Mouse (Mus musculus) heart, embryonic 16.5 days (tissue): ENCODE measurements at regions not wholly inside any gene's neighbourhood (a gene's known extent, or its start where the extent isn't known, plus 50 kb on each side); places are given as distances from the start of the nearest gene placed in this dataset.

ENCODE experiments used
- ATAC-seq: fragments of 200-750 bp; cut with Nextera tagmentation; replicated peaks from 2 replicates; pipeline ENCODE4 v1.8.0; 2017; ENCODE audit warnings: moderate number of reproducible peaks; ENCODE audit not compliant: insufficient read depth, low FRiP score; ENCODE audit errors: extremely low read depth
- H3K27ac ChIP-seq: fragments of 300-500 bp; sonication (generic); 2 replicates; pipeline ENCODE4 v1.5.1; 2014; ENCODE audit warnings: mild to moderate bottlenecking, low read length, control low read depth, moderate library complexity
- H3K27me3 ChIP-seq: fragments of 300-500 bp; sonication (generic); 2 replicates; pipeline ENCODE4 v1.6.1; 2014; ENCODE audit warnings: low read length, mixed read lengths; ENCODE audit not compliant: control insufficient read depth, insufficient read depth
- H3K36me3 ChIP-seq: fragments of 300-500 bp; sonication (generic); 2 replicates; pipeline ENCODE4 v1.6.1; 2014; ENCODE audit not compliant: control insufficient read depth, insufficient read depth
- H3K4me1 ChIP-seq: fragments of 300-500 bp; sonication (generic); 2 replicates; pipeline ENCODE4 v1.6.1; 2014; ENCODE audit warnings: low read length, mixed read lengths; ENCODE audit not compliant: control insufficient read depth, insufficient read depth
- H3K4me2 ChIP-seq: fragments of 300-500 bp; sonication (generic); 2 replicates; pipeline ENCODE4 v1.6.1; 2014; ENCODE audit warnings: low read depth, mild to moderate bottlenecking, control low read depth, low read length
- H3K4me3 ChIP-seq: fragments of 300-500 bp; sonication (generic); 2 replicates; pipeline ENCODE4 v1.5.1; 2014; ENCODE audit warnings: mild to moderate bottlenecking, control low read depth, low read length
- H3K9ac ChIP-seq: fragments of 300-500 bp; sonication (generic); 2 replicates; pipeline ENCODE4 v1.6.1; 2014; ENCODE audit warnings: low read length, control low read depth
- H3K9me3 ChIP-seq: fragments of 300-500 bp; sonication (generic); replicated peaks from 2 replicates; pipeline ENCODE4 v1.6.1; 2016; ENCODE audit warnings: low read length; ENCODE audit not compliant: control insufficient read depth
- WGBS: fragments of 180-500 bp; shearing (Covaris S2); extraction: QIAGEN DNeasy Blood & Tissue Kit; methylation state at CpG from one replicate; pipeline ENCODE4 v1.1.7; 2014; 5-methylcytosine and 5-hydroxymethylcytosine counted together

DNA sequence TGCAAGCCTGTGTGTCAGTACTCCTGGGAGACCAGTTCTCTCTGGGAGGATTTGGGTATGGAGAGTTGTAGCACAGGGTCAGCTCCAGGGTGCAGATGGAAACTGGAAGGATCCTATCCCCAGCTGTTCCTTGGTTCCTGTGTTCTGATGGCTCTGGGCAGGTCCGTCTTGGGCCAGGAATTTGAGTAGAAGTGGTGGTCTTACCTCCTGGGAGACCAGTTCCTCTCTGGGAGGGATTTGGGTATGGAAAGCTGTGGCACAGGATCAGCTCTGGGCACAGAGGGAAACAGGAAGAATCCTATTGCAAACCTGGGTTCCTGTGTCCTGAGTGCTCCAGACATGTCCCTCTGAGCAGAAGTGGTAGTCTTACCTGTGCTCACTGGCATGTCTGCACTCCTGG, 314.5 kb downstream of the Wdr11 start:
- H3K27ac ChIP-seq = no peak overlapping the region
- no peak for ATAC-seq
- WGBS = 52% methylated on average over 1 of the region's 1 CpGs

DNA sequence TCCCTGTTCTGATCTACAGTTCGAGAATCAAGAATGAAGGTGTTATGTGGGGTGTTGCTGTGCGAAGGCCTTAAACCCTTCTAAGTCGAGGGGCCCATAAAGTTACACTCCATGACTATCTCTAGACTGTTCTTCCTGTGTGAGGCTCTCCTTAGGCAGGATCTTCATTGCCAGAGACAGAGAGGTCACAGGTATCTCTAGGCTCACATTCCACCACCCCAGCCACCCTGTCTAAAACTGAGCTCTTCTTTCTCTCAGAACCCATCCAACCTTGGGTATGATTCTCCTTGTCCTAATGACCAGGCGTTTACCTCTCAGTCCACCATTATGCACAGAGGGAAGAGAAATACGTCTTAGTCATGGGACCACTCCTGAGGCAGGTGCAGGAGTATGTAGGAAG, 317.2 kb downstream of the Wdr11 start:
- H3K9ac ChIP-seq = no peak overlapping the region
- no peaks in the 10 kb centered on the region for H3K4me1 ChIP-seq

More for the DNA sequence above, 314.5 kb downstream of the Wdr11 start:
- H3K9ac ChIP-seq = no peak overlapping the region
- H3K36me3 ChIP-seq = no peaks in the 10 kb centered on the region
- no peak overlapping the region for H3K4me3 ChIP-seq
- H3K4me2 ChIP-seq = no peak overlapping the region
- no peaks in the 10 kb centered on the region for H3K4me1 ChIP-seq
- no peaks in the 10 kb centered on the region for H3K27me3 ChIP-seq
- H3K9me3 ChIP-seq = no peaks in the 10 kb centered on the region

DNA sequence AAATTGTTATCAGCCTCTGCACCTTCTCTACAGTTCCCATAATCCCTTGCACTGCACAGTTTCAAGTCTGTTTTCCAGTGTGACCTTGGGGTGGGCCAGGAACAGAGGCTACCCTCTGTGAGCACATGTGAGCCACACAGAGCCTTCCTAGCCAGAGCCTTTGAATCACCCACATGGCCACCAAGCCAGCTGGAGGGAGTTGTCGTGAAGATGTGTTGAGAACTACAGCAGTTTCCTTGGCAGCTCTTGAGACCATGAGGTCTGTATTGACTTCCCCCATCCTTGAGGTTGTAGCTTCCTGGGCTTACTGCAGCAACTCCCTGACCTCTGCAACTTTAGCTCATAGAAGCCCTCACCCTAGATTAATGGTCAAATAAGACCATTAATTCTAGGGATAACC, 318.1 kb downstream of the Wdr11 start:
- H3K4me1 ChIP-seq = no peaks in the 10 kb centered on the region
- WGBS = 58% methylated on average over 1 of the region's 1 CpGs
- no peak overlapping the region for H3K9ac ChIP-seq
- H3K4me3 ChIP-seq = no peak overlapping the region
- no peak for ATAC-seq
- no peak overlapping the region for H3K27ac ChIP-seq
- no peaks in the 10 kb centered on the region for H3K9me3 ChIP-seq
- no peaks in the 10 kb centered on the region for H3K27me3 ChIP-seq
- H3K4me2 ChIP-seq = no peak overlapping the region
- no peaks in the 10 kb centered on the region for H3K36me3 ChIP-seq

More for the DNA sequence above, 317.2 kb downstream of the Wdr11 start:
- Histone ChIP-seq H3K9me3 (no peaks in the 10 kb centered on the region), H3K4me3 (no peak overlapping the region), H3K27me3 (no peaks in the 10 kb centered on the region), H3K4me2 (no peak overlapping the region), H3K27ac (no peak overlapping the region), H3K36me3 (no peaks in the 10 kb centered on the region)
- WGBS = 87% methylated on average over 5 of the region's 5 CpGs
- no peak for ATAC-seq

DNA sequence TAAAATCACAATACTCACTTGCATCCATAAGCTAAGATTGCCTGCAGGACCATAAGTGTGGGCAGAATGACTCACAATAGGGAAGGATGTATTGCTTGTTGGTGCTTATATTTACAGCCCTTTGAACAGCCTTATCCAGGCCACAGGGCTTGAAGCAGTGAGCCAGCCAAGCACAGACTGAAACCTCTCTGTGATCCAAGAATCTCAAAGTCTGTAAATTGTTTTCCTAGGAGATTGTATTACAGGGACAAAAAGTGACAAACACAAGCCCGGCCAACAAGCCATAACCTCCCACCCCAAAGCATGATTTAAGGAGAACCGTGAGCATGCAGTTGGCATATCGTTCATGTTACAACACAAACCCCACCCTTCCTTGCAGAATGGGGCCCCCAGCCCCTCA, 319.2 kb downstream of the Wdr11 start:
- Histone ChIP-seq H3K27ac (peak overlapping the region; percentile 13; the same call in 1 of the 2 replicates), H3K4me2 (no peak overlapping the region), H3K4me3 (no peak overlapping the region), H3K4me1 (no peaks in the 10 kb centered on the region), H3K9ac (no peak overlapping the region), H3K27me3 (no peaks in the 10 kb centered on the region), H3K9me3 (no peaks in the 10 kb centered on the region), H3K36me3 (no peaks in the 10 kb centered on the region)
- 65% methylated on average over 3 of the region's 3 CpGs for WGBS
- ATAC-seq = no peak

DNA sequence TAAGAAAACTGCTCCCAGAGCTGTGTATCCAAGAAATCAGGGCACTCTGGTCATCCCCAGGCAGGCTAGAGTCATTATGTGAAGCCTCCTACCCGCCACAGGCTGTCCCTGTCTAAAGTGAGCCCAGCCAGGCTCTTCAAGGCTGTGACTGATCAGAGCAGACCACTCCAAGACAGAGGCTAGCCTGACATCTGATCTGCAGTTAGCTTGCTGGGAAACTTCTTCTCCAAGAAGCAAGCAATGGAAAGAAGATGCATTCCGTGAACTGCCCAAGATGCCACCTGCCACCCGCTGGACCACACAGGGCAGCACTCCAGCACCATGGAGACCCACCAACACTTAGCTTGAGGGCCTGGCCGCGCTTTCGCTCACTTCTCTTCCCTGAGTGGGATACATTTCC, 323.2 kb downstream of the Wdr11 start:
- Histone ChIP-seq H3K9ac (no peak overlapping the region), H3K4me3 (no peak overlapping the region), H3K27ac (no peak overlapping the region), H3K36me3 (no peaks in the 10 kb centered on the region), H3K4me2 (no peak overlapping the region), H3K27me3 (no peaks in the 10 kb centered on the region), H3K4me1 (no peaks in the 10 kb centered on the region), H3K9me3 (no peaks in the 10 kb centered on the region)
- no peak for ATAC-seq
- WGBS = 87% methylated on average over 6 of the region's 6 CpGs

DNA sequence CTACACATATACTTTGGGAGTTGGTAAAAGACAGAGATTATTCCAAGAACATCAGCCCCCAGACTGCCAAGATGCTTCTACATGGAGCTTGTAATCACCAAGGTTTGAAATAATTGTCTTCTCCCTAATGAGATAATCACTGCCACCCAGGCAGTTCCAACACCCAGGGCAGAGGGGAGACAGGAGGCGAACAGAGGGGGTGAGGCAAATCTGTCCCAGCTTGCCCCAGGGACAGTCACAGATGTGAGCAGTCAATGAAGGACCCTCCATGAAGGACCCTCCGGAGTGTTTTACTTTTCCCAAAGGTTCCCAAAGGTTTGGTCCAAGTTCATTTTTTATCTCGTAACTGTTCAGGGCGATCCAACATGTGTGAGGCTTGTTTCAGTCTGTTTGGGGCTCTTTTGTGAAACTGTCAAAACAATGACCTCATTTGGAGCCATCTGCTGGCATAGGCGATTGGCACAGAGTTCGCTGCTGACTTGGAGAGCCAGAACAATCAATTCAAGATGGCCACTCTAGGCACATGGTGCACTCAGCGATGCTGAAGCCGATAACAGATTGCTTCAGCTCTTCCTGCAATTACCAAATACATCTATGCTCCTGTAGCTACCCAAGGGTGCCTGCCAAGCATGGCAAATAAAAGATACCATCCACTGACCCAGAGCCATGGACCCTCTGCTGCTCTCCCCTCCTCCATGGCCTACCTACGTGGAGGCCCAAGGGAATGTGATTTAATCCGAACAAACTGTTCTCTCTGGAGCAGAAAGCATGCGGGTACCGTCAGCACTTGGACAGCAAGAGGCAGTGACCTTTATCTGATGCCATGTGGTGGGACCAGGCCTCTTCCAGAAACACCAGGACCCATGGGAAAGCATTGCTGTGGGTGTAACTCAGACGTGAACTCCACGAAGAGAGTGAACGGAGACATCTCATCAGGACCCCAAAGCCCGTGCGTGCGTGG, 326.9 kb downstream of the Wdr11 start:
- H3K36me3 ChIP-seq = no peaks in the 10 kb centered on the region
- no peak for ATAC-seq
- no peaks in the 10 kb centered on the region for H3K9me3 ChIP-seq
- 84% methylated on average over 18 of the region's 18 CpGs for WGBS
- H3K27me3 ChIP-seq = no peaks in the 10 kb centered on the region
- no peaks in the 10 kb centered on the region for H3K4me1 ChIP-seq
- H3K9ac ChIP-seq = no peak overlapping the region
- no peak overlapping the region for H3K4me3 ChIP-seq
- no peak overlapping the region for H3K27ac ChIP-seq
- H3K4me2 ChIP-seq = no peak overlapping the region

DNA sequence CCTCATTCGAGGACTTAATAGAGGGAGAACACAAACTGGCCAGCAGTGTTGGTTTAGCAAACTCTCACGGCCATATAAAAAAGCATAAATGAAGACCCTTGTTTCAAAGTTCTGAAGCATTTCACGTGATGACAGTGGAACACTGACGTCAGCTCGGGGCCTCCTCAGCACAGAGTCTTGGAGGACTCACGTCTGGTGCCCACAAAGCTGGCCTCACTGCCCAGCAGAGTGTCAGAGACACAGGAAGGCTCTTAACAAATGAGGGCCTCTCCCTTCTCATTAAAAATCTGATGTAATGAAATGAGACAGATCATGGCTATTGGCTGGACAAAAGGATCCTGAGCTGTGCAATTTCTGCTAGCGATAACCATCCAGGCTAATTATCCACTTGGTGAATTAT, 330.6 kb downstream of the Wdr11 start:
- no peak overlapping the region for H3K4me3 ChIP-seq
- H3K4me2 ChIP-seq = no peak overlapping the region
- H3K36me3 ChIP-seq = no peaks in the 10 kb centered on the region
- 68% methylated on average over 7 of the region's 7 CpGs for WGBS
- no peak for ATAC-seq
- no peaks in the 10 kb centered on the region for H3K27me3 ChIP-seq
- H3K9me3 ChIP-seq = no peaks in the 10 kb centered on the region
- H3K27ac ChIP-seq = no peak overlapping the region
- no peak overlapping the region for H3K9ac ChIP-seq
- no peaks in the 10 kb centered on the region for H3K4me1 ChIP-seq

DNA sequence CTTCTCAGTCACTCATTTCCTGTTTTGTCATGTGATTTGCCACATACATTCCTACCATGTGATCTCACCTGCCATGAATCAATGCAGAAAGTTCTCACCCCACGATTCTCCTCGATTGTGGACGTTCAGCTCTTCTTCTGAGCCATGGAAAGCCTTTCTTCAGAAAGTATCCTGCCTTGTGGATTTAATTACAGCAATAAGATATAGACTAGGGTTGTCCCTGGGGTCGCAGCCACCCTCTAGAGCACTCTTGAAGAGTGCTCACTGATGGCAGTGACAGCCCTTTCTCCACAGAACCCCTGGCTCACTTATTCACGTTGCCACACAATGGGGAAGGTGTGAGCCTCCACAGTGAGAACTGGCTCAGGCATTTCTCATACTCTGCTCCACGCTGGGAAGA, 345.1 kb downstream of the Wdr11 start:
- ATAC-seq = no peak
- no peak overlapping the region for H3K27ac ChIP-seq
- no peak overlapping the region for H3K4me3 ChIP-seq

DNA sequence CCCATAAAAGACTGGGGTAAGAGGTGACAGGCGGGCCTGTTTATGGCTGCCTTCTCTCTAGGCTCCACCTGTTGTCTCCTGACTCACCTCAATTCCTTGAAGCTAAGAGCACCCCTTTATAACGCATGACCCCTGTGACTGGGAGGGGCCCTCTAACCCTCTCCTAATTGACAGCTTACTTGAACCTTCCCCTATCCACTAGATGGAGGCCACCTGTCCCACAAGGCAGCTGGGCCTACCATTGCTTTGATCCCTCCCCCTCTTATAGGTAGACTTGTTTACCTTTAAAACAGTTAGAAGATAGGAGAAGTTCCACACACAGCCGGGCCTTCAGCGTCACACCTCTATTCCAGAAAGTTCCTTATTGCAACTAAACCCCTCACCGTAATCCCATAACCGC, 346.1 kb downstream of the Wdr11 start:
- whole genome bisulfite sequencing = 84% methylated on average over 6 of the region's 6 CpGs
- Histone ChIP-seq H3K4me1 (0 out of 2 replicates have a peak, but pooled peaks cover 2% of the 10 kb centered on the region), H3K27me3 (no peaks in the 10 kb centered on the region), H3K36me3 (no peaks in the 10 kb centered on the region), H3K4me3 (no peak overlapping the region), H3K4me2 (no peak overlapping the region), H3K27ac (no peak overlapping the region), H3K9ac (no peak overlapping the region), H3K9me3 (no peaks in the 10 kb centered on the region)
- ATAC-seq = no peak

More for the DNA sequence above, 345.1 kb downstream of the Wdr11 start:
- no peaks in the 10 kb centered on the region for H3K9me3 ChIP-seq
- no peak overlapping the region for H3K4me2 ChIP-seq
- H3K9ac ChIP-seq = no peak overlapping the region
- H3K36me3 ChIP-seq = no peaks in the 10 kb centered on the region
- H3K27me3 ChIP-seq = no peaks in the 10 kb centered on the region
- H3K4me1 ChIP-seq = 0 out of 2 replicates have a peak, but pooled peaks cover 2% of the 10 kb centered on the region
- WGBS = 72% methylated on average over 6 of the region's 6 CpGs
